Mouse (Mus musculus) left cerebral cortex, adult 18-20 months (tissue): ENCODE measurements around the gene Tmem167b. TPM values are rescaled to one million over a fixed set of nuclear protein-coding genes. Genes with fewer than 3 reads are reported as not detected.
"Not testable (repeated sequence)": the region's sequence is repeated elsewhere in the genome, so short reads cannot be mapped to it uniquely, and the experiment has no call there.

ENCODE experiments used
- DNase-seq, 2 experiments: peaks; one replicate each; pipeline ENCODE4 v3.0.0; 2021 to 2022; ENCODE audit warnings: low spot score in 2 of 2, mixed read lengths in 1 of 2
- long read RNA-seq, 2 experiments: library from polyadenylated mRNA; stranded (forward); transcript quantifications; one replicate each; pipeline ENCODE4 v2.0.0; 2021
- total RNA-seq, 2 experiments: library from RNA; stranded (reverse); gene quantifications; 2 replicates each; pipeline ENCODE4 v1.2.3; 2021

Tmem167b gene
- 10 to 100 TPM; 45.2 to 45.4 TPM for total RNA-seq
- long read RNA-seq, experiment 1, transcript Tmem167b-201 (3 exons, 2,864 nt): major isoform, 78 of 87 reads
- long read RNA-seq, experiment 1, partial matches to known transcripts: 7 of 87 reads
- long read RNA-seq, experiment 1, other reads (novel, unspliced or antisense): 0 of 87 reads
- long read RNA-seq, experiment 2, transcript Tmem167b-201 (3 exons, 2,864 nt): major isoform, 52 of 62 reads
- long read RNA-seq, experiment 2, partial matches to known transcripts: 6 of 62 reads
- long read RNA-seq, experiment 2, other reads (novel, unspliced or antisense): 0 of 62 reads

DNA sequence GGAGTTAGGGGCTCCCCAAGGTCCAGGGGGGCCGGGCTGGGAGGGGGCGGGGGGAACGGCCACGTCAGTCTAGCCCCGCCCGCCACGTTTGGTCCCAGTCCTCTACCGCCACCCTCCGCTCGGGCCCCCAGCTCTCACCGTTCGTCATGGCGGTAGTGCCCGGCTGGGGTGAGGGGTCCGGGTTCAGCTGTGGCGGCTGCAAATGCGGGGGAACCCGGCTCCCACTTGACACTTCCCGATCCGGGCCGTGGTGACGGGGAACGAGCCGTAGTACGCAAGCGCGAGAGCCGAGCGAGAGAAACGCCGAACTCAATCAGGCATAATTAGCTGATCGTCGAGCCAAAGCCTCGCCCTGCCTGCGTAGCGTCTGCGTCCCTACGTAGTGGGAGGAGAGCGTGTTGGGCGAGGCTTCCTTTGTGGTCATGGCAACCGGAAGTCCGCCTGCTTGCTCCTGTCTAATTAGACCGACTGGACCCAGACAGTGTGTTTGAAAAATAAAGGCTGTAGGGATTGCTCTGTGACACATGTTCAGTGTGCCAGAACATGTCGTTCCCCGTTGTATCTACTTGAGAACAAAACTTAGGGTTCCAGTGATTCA is at the start of gene Tmem167b:
Gene Tmem167b, minus strand, starts transcription at position 334 of the 598 bp plus-strand sequence.
- DNase-seq: peak; percentile 98

DNA sequence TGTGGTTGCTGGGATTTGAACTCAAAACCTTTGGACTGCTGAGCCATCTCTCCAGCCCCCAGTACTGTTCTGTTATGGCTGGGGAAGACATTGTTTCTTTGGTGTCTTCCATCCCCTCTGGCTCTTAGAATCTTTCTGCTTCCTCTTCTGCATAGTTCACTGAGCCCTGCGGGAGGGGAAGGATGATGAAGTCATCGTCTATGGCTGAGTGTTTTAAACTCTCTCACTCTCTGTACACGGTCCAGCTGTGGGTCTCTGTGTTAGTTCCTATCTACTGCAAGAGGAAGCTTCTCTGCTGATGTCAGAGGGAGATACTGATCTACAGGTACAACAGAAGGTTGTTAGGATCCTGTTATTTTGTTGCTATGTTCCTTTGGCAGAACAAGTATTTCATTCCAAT is 46.6 kb upstream of the Tmem167b start:
- no peak for DNase-seq

DNA sequence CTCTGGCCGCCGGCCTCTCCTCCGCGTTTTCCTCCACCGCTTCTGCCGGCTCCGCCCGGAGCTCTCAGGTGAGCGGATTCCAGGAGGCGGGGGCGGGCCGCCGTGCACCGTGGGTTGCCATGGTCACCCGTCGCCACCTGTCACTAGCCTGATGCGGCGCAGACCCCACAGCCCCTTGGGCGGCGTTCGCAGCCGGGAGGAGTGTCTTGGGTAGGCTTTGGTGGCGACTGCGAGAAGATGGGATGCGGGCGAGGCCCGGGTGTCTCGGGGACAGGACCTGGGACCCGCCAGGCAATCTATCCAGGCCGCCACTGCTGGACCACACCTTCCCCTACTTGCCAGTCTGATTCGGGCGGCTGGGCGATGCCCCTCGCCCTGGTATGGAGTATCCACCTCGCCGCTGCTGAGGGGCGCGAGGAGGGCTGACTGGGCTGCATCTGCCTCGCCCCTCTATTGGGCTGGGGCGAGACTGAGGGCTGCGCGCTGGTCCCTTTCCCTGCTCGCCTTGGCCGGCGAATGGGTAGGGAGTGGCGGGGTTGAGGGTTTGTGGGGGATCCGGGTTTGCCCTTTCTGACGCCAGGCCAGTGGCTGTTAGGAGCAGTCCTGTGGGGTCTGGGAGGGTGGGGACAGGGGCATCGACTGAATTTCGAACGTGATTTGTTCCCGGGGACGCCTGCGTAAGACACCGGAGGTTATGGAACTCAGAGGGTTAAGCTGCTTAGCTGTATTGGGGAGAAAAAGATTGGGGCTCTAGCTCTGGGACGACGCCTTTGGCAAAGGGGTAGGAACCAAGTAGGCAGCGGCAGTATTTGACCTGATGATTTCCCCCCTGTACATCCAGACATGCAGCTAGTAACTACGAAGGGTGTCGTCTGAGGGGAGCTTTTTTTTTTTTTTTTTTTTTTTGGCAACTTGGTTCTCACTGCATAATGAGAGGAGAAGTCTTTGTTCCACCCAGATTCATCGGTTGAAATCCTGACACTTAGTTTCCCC is 29.6 kb upstream of the Tmem167b start:
- peak in 1 of 2 experiments; percentile 22 for DNase-seq

DNA sequence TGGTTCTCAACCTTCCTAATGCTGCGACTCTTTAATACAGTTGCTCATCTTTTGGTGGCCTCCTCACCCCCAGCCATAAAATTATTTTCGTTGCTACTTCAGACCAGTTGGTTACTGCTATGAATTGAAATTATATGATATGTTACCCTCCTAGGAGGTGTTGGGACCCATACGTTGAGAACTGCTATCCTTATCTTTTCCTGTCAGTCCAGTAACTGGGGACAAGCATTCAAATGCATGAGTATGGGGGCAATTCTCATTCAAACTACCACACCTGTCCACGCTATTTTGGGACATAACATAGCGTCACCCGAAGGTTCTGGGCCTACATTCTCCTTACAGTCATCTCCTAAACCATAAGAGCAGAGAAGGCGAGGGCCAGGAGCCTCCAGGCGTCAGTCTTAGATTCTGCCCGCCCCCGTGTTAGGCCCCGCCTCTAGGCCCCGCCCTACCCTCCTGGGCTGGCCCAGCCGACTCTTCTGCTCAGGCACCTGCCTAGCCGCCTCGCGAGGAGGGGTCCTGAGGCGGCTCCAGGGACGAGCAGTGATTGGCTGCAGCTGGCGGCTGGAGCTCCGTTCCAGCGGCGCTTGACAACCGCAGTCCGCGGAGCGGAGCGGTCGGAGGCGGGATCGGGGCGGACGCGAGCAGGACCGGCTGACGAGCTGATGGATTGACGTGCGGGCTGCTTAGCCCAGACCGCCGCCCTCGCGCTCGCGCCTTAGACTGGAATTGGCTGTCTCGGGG is 28.7 kb upstream of the Tmem167b start, which contains the start of gene Wdr47:
Gene Wdr47, plus strand, starts transcription at position 494 of the 744 bp plus-strand sequence.
- peak; percentile 94 to 97 for DNase-seq

DNA sequence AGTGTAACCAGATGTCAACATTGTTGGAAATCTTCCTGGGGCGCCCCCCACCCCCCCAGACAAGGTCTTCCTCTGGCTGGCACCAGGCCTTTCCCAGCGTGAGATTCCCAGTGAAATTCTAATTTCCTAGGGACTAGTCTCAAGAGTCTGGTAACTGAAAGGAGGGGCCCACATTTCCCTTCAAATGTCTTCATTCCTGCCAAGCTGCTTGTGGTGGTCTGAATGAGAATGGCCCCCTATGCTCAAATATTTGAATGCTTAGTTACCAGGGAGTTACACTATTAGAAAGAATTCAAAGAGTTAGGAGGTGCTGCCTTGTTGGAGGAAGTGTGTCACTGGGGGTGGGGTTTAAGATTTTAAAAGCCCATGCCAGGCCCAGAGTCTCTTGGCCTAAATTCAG is 26.2 kb upstream of the Tmem167b start:
- no peak for DNase-seq

DNA sequence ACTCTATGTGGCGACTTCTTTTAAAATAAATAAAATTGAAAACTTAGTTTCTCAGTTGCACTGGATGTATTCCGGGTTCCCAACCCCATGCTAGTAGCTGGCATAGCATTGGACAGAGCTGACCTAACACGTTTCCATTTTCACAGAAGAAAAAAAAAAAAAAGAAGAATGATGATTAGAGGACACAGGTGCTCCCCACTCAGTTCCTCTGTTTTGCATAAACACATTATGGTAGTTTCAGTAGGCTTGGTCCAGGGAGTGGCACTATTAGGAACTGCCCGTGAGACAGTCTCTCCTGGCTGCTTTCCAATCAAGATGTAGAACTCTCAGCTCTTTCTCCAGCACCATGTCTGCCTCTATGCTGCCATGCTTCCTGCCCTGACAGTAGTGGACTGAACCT is 22.3 kb upstream of the Tmem167b start:
- DNase-seq: no peak

DNA sequence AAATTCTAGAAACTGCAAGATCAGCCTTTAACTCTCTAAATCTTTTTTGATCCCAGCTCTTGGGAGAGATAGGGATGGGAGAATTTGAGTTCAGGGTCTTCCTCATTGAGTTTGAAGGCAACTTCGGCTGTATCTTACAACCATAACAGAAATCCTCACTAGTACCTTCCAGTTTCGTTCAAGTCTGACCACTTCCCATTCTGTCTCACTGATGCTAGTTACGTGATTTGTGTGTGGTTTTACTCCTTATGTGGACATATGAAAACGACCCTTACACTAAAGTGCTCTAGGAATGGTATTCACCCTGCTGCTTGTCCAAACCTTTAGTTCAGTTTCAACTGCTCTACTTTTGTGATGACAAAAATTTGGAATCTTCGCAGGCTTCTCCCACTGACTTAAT is 11.8 kb upstream of the Tmem167b start:
- no peak for DNase-seq

DNA sequence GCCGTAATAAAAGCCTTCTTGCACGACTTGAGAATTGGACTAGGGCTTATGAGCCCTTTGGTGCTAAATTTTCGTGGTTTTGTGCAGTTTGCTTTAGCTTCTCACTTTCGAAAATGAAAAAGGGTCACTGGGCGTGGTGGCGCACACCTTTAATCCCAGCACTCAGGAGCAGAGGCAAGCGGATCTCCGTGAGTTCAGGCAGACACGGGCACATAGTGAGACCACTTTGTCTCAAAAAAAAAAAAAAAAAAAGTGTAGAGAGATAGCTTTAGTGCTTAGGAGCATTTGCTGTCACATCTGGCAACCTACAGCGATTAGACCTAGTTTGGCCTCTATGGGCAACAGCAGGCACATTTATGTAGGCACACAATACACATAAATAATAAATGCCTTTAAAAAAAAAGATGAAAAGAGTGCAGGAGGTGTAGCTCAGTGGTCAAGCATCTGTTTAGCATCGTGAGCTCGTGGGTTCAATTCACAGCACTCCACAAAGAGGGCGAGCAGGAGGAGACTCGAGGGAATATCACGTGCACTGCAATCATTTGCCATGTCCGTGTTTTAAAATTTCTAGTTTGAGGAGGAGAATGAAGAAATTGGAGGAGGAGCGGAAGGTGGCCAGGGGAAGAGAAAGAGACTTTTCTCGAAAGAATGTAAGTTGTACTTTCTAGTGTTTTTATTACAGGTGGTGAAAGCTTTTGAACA is 10.2 kb upstream of the Tmem167b start:
- no peak for DNase-seq

DNA sequence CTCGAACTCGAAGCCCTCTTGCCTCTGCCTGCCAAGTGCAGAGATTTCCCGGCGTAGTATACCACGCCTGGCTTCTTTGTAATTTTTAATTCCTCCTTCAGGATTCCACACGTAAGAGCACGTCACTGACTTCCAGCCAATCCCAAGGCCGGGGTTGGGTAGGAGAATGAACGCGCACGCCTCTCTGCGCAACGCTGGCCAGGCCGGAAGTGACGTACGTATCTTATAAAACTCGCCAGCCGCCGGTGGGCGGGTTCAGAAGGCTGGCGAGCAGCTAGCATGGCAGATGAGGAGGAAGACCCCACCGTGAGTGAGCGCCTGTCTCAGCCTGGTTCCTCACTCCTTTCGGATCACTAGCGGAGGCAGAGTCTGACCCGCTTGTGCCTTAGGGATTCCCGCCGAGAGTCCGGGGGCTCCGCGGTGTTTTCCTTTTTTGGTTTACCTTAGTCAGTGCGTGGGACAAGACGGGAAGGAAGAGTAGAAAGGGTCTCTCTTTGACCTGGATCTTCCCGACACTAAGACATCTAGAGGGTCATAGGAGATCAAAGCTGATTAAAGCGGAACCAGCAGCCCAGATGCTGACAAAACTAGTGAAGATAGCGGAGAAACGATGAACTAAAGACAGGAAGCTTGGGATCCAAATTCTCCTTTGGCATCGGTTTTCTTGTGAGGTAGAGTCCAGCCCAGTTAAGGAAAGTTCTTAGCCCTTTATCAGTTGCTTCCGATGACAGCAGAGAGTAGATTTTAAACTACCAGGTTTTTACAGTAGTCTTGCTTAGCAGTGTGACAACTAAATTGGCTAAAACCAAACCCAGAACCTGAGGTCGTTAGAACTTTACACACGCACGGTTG is 9.4 kb upstream of the Tmem167b start, which contains the start of gene Taf13:
Gene Taf13, plus strand, starts transcription at position 256 of the 852 bp plus-strand sequence.
- peak; percentile 97 to 98 for DNase-seq

DNA sequence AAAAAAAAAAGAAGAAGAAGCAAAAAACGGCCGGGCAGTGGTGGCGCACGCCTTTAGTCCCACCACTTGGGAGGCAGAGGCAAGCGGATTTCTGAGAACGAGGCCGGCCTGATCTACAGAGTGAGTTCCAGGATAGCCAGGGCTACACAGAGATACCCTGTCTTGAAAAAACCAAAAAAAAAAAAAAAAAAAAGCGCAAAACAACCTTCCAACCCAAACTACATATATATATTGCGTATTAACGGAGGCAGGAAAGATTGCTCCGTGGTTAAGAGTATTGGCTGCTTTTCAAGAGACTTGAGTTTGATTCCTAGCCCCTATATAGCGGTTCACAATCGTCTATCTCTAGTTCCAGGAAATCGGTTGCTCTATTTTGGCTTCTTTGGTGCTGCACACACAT is 8.5 kb upstream of the Tmem167b start:
- DNase-seq: no peak

DNA sequence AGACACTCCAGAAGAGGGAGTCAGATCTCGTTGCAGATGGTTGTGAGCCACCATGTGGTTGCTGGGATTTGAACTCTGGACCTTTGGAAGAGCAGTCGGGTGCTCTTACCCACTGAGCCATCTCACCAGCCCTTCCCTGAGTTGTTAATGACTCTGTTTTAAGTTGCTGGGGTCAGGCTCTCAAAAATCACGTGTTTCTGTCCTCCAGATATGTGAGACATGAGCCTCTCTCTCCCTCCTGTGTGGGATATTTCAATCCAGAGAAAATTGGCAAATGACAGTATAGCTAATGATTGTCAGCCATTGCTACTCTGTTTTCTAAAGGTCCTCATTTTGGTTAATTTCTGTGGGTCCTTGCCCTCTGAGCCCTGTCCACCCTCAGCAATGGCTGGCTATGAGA is 7.4 kb upstream of the Tmem167b start:
- DNase-seq: not testable (repeated sequence)

DNA sequence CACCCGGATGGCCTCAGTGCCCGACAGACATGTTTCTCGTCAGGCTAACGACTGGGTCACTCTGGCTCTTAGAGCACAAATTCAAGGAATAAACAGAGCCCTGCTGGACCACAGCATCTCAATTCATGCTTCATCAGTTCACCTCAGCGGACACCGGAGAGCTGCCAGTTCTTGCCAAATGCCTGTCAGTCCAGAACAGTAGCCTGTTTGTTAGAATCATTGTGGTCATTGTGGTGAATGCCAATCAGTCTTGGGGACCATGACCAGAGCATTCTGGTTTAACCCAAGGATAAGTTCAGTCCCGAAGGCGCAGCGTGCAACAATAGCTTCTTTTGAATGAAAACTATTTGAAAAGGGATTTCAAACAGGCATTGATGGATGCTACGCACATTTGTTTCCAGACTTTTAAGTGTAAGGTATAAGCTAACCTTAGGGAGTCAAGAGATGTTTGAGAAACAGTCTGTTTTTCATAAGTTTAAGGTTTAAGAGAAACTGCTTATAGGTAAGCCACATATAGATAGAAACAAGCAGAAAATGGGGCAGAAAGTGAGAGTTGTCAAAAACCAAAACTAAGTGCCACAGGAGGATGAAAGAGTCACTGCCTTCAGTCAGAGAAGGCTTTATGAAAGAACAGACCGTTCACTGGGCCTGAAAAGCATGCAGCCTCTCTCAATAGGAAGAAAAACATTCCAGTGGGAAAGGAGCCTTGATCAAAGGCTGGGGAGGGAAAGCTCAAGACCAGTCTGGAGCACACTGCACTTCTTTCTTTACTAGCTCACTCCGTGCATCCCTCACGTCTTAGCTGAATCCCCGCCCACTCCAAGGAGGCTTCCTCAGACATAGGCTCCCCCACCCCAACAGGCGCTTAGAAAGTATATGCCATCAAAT is 6.0 kb upstream of the Tmem167b start:
- no peak for DNase-seq

DNA sequence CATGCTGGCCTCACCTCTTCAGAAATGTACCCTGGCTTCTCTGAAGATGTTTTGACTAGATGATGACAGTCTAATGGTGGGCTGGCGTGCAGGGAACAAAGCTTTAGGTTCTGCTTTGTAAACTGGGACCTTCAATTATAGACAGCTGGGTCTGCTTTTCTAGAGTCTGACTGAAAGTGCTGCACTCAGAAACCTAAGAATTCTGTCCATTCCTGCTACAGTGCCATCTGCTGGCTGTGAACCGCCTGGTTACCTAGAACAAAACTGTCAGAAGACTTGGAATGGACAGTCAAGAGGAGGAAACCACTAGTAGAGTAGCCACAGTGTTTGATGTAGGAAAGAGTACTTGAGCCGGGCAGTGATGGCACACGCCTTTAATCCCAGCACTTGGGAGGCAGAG is 1.0 kb upstream of the Tmem167b start:
- DNase-seq: peak; percentile 80 to 81

DNA sequence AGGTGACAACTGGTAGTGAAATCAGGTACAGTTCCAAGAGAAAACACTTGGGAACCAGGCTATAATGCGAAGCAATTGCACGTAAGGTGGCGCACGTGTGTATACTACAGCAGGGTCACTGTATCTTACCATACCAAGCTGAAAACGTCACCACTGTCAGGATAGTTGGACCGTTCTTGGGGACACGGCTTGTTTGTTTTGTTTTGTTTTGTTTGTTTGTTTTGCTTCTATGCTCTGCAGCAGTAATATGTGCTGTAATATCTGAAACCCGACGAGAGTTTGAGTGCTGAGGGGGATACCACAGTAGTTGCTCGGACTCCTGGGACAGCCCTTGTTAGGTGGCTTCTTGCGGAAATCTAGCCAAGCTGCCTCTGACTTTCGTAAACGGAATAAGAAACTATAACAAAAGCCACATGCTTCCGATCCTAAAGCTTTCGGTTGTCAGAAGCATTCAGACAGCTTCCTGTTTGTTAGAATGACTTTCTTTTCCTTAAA is 558 bp upstream of the Tmem167b start:
- no peak for DNase-seq

DNA sequence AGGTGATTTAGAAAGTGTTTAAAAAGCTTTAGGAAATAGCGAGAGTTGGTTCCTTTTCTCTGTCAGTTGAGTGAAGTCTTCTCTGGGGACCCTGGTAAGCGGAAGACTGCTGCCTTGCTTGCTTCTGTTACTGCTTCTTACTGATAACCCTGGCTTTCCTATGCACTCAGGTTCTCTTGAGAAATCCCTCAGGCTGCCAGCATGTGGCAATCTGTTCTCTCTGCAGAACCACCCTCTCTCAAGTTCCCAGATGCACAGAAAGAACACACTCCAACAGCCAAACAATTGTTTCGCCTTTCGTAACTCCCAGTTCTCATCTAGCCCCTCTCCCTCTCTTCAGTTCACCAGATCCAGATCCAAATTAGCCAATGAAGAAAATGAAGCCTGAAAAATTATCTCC is 4.4 kb downstream of the Tmem167b start:
- no peak for DNase-seq

DNA sequence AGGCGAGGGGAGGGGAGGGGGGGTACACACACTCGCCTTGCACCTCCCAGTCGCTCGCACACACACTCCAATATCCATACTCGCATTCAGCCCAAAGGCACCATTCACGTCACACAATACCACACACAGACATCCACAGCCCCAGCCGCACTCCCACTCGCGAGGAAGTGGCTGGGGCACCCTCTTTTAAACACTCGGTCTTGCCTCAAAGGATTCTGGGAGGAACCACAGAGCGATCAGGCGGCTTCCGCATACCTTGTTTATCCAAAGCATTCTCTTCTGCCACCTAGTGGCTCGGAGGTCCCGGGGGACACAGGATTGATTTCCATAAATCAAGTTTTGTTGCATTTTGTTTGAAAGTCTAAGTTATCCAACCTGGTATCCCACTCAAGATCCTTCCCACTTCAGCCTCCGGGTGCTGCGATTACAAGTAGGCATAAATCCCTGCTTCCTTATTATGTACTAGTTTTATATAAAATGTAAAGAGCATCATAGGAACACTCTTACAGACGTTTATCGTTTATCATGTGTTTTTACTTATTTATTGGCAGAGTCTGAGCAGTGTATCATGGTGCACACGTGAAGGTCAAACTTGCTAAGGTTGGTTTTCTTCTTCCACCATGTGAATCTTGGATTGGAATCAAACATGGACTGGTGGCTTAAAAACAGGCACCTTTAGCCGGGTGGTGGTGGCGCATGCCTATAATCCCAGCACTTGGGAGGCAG is 7.5 kb downstream of the Tmem167b start:
- peak; percentile 93 to 96 for DNase-seq

DNA sequence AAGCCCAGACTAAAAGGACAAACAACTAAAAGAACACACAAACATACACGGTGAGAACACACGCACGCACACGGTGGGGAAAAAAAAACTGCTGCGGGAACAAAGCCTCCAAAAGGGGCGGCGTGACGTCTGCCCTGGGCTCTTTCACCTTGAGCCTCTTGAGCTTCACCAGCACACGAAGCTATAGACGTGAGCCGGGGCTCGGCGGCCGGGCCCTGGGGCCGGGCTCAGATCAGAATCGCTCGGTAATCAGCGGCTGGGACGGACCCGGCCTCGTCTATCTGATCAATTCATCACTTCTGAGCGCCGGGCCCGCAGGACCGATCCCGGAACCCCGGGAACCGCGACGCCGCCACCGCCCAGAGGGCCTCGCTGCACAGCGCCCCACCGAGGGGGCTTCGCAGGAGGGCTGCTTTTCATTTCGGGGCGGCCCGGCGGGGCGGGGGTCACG is 8.1 kb downstream of the Tmem167b start:
- peak; percentile 21 to 39 for DNase-seq
